Mouse (Mus musculus): ENCODE results near the gene Slc5a5. TPM values are rescaled to one million over a fixed set of nuclear protein-coding genes. Genes with fewer than 3 reads are reported as not detected.

Gene Slc5a5
- total and polyA plus RNA-seq, 3 experiments = 0.28 TPM; not detected in 2

DNA sequence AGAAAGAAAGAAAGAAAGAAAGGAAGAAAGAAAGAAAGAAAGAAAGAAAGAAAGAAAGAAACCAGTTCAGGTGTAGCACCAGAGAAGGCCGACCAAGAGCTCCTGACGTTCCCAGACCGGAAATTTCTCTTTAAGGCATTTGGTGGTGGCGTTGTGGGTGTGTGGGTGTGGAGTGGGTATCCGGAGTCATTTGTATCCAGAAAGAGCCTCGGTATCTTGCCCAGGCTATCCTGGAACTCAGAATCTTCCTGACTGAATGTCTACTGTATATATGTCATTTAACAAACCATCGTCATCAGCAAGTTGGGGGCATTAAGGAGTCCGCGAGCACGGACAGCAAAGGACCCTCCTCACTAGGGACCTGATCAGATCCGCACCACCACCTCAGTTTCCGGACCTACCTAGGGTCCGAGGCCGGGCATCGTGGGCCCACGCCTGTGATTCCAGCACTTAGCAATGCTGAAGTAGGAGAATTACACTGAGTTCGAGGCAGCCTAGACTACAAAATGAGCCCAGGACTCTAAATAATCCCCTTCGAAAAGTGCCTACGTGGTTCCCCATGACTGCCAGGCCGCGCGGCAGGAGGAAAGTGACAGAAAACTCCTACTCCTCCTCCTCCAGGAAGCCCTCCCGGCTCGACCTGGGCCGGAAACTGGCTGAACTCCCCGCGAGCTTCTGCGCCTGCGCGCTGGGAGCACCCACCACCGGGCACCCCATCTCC, 19.8 kb downstream of the Slc5a5 start:
- ATAC-seq (ENCODE audit: extremely low read depth, insufficient number of reproducible peaks, low FRiP score, poor library complexity, severe bottlenecking) (no peak), DNase-seq (ENCODE audit: low spot score) (no peak)
- no peak for TF ChIP-seq GATA1 (IDR thresholded peaks at IDR 0.05; ENCODE audit: borderline replicate concordance, low read length)
- no peak for TF ChIP-seq CTCF (IDR thresholded peaks at IDR 0.05; ENCODE audit: low read depth, low read length)
- no peak for TF ChIP-seq POLR2AphosphoS5 (IDR thresholded peaks at IDR 0.05; ENCODE audit: insufficient replicate concordance, low read depth, low read length)
- TF ChIP-seq TAL1 (conservative IDR thresholded peaks at IDR 0.05; ENCODE audit: low read depth, low read length) = no peak
- no peak for TF ChIP-seq GATA2 (IDR thresholded peaks at IDR 0.05; ENCODE audit: borderline replicate concordance, low read depth, low read length)
- H3K4me1 ChIP-seq (ENCODE audit: insufficient read depth, low read depth, low read length) = peaks cover 47% of the 10 kb centered on the region
- peaks cover 40% of the 10 kb centered on the region for H3K36me3 ChIP-seq (replicated peaks)
- peak overlapping the region; percentile 86 for H3K4me3 ChIP-seq (ENCODE audit: low read depth, low read length)
- H3K9me3 ChIP-seq (replicated peaks) = no peaks in the 10 kb centered on the region
- no peaks in the 10 kb centered on the region for H3K27me3 ChIP-seq (ENCODE audit: insufficient read depth, low read length)

DNA sequence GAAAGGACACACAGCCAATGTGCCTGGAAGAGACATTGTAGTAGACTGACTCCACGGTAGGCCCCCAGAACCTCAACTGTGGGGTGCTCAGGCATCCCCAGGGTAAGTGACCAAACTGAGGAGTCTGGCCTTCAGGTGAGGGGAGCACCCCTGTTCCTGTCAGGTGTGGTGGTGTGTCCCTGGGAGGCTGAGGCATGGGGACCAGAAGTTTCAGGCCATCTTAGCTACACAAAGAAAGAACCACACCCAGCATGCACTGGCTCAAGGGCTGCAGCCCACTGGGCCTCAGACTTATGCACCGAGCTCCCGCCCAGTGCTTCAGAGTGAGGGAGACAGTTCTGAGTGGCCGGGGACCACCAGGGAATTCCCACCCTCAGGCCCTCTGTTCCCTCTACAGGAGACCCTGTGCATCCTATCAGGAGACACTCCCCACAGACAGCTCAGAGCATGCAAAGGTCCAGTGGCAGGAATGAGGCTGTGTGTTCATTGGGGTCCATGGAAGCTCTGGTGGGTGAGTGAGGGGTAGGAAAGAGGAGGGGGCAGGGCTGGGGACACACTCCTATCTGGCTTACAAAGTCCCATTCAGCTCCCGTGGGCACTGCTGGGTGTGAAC, 21.3 kb downstream of the Slc5a5 start:
- TF ChIP-seq TAL1 (conservative IDR thresholded peaks at IDR 0.05; ENCODE audit: low read depth, low read length) (no peak), CTCF (IDR thresholded peaks at IDR 0.05; ENCODE audit: low read depth, low read length) (no peak), POLR2AphosphoS5 (IDR thresholded peaks at IDR 0.05; ENCODE audit: insufficient replicate concordance, low read depth, low read length) (no peak), GATA2 (IDR thresholded peaks at IDR 0.05; ENCODE audit: borderline replicate concordance, low read depth, low read length) (no peak), GATA1 (IDR thresholded peaks at IDR 0.05; ENCODE audit: borderline replicate concordance, low read length) (no peak)
- Histone ChIP-seq H3K4me3 (ENCODE audit: low read depth, low read length) (peak overlapping the region; percentile 61; the same call in 1 of the 2 replicates), H3K36me3 (replicated peaks) (peaks cover 52% of the 10 kb centered on the region), H3K27me3 (ENCODE audit: insufficient read depth, low read length) (no peaks in the 10 kb centered on the region), H3K9me3 (replicated peaks) (no peaks in the 10 kb centered on the region), H3K4me1 (ENCODE audit: insufficient read depth, low read depth, low read length) (peaks cover 51% of the 10 kb centered on the region)
- ATAC-seq (ENCODE audit: extremely low read depth, insufficient number of reproducible peaks, low FRiP score, poor library complexity, severe bottlenecking) (no peak), DNase-seq (ENCODE audit: low spot score) (no peak)

GRCm38 (mm10) chr8:70869601-70870041, 22.9 kb downstream of the Slc5a5 start:
- Histone ChIP-seq H3K27me3 (ENCODE audit: insufficient read depth, low read length) (peaks cover 4% of the 10 kb centered on the region), H3K36me3 (replicated peaks) (peaks cover 52% of the 10 kb centered on the region), H3K4me1 (ENCODE audit: insufficient read depth, low read depth, low read length) (peaks cover 68% of the 10 kb centered on the region), H3K4me3 (ENCODE audit: low read depth, low read length) (no peak overlapping the region), H3K9me3 (replicated peaks) (no peaks in the 10 kb centered on the region)
- TF ChIP-seq CTCF (IDR thresholded peaks at IDR 0.05; ENCODE audit: low read depth, low read length) (peak; percentile 81), GATA1 (IDR thresholded peaks at IDR 0.05; ENCODE audit: borderline replicate concordance, low read length) (no peak)
- DNase-seq (ENCODE audit: low spot score) = peak; percentile 72
- no peak for ATAC-seq (ENCODE audit: extremely low read depth, insufficient number of reproducible peaks, low FRiP score, poor library complexity, severe bottlenecking)

DNA sequence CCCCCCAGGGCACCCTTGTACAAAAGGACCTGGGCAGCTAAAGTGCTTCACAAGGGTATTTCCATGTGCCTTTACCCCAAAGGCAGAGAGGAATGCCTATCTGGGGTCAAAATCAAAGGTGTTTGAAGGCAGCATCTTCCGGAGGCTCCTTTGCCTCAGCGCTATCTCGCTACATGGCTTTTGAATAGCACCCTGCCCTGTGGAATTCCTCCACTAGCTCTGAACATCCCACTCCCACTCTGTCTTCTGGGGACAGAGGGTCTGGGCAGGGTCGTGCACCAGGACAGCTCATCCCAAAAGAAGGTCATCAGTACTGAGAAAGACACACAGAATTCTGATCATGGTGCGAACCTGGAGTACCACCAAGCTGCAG, 23.4 kb downstream of the Slc5a5 start:
- Histone ChIP-seq H3K4me3 (ENCODE audit: low read depth, low read length) (no peak overlapping the region), H3K36me3 (replicated peaks) (peaks cover 52% of the 10 kb centered on the region), H3K27me3 (ENCODE audit: insufficient read depth, low read length) (peaks cover 9% of the 10 kb centered on the region), H3K9me3 (replicated peaks) (no peaks in the 10 kb centered on the region), H3K4me1 (ENCODE audit: insufficient read depth, low read depth, low read length) (peaks cover 69% of the 10 kb centered on the region)
- TF ChIP-seq CTCF (IDR thresholded peaks at IDR 0.05; ENCODE audit: low read depth, low read length) (no peak), TAL1 (conservative IDR thresholded peaks at IDR 0.05; ENCODE audit: low read depth, low read length) (no peak), POLR2AphosphoS5 (IDR thresholded peaks at IDR 0.05; ENCODE audit: insufficient replicate concordance, low read depth, low read length) (no peak), GATA1 (IDR thresholded peaks at IDR 0.05; ENCODE audit: borderline replicate concordance, low read length) (no peak), GATA2 (IDR thresholded peaks at IDR 0.05; ENCODE audit: borderline replicate concordance, low read depth, low read length) (no peak)
- no peak for DNase-seq (ENCODE audit: low spot score)
- no peak for ATAC-seq (ENCODE audit: extremely low read depth, insufficient number of reproducible peaks, low FRiP score, poor library complexity, severe bottlenecking)

DNA sequence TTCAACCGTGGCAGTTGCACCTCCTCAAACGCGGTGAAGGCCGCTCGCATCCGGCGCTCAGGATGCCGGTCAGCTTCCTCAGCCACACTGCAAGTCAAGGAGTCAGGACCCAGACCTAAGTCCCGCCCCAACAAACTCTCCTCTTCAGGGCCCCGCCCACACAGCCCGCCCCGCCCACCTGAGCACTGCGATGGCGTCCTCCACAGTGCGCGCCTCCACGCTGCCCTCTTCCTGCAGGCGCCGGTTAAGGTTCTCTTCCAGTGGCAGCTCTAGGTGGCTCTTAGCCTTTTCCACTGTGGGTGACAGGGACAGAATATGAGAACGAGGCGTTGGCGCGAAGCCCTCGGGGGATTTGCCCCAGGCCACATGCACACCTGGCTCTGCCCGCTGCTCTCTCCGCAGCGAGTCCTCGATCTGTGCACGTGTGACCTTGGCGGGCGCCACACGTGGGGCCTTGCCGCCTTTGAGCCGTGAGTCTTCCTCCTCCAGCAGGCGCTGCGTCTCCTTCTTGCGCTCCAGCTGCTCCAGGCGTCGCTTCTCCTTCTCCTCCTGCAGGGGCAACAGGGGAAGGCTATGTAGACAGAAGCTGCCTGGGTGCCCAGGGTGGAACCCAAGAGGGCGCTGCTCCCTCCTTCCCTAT, 23.9 kb downstream of the Slc5a5 start:
- ATAC-seq (ENCODE audit: extremely low read depth, insufficient number of reproducible peaks, low FRiP score, poor library complexity, severe bottlenecking) = no peak
- no peak overlapping the region; the same call in 1 of the 2 replicates for H3K4me3 ChIP-seq (ENCODE audit: low read depth, low read length)
- DNase-seq (ENCODE audit: low spot score) = no peak
- H3K4me1 ChIP-seq (ENCODE audit: insufficient read depth, low read depth, low read length) = peaks cover 69% of the 10 kb centered on the region
- peaks cover 52% of the 10 kb centered on the region for H3K36me3 ChIP-seq (replicated peaks)
- TF ChIP-seq CTCF (IDR thresholded peaks at IDR 0.05; ENCODE audit: low read depth, low read length) = no peak
- H3K9me3 ChIP-seq (replicated peaks) = no peaks in the 10 kb centered on the region
- H3K27me3 ChIP-seq (ENCODE audit: insufficient read depth, low read length) = peaks cover 14% of the 10 kb centered on the region

DNA sequence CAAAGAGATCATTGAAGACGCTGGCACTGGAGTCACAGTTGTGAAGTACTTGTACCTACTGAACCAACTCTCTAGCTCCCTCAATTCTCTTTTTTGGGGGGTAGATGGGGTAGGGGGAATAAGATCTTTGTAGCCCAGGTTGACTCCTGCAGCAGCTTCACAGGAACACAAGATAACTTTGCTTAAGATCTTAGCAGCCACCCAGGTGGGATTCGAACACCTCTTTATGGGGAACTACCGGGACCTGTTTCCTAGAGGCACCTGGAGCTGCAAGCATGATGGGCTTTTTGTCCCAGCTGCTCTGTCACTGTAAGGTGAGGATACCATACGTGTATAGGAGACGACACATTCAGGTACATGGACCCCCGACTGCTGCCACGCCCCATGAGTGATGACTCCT, 26.0 kb downstream of the Slc5a5 start:
- H3K4me3 ChIP-seq (ENCODE audit: low read depth, low read length) = no peak overlapping the region
- peaks cover 35% of the 10 kb centered on the region for H3K27me3 ChIP-seq (ENCODE audit: insufficient read depth, low read length)
- no peaks in the 10 kb centered on the region for H3K9me3 ChIP-seq (replicated peaks)
- TF ChIP-seq POLR2AphosphoS5 (IDR thresholded peaks at IDR 0.05; ENCODE audit: insufficient replicate concordance, low read depth, low read length) = no peak
- TF ChIP-seq GATA1 (IDR thresholded peaks at IDR 0.05; ENCODE audit: borderline replicate concordance, low read length) = no peak
- no peak for TF ChIP-seq CTCF (IDR thresholded peaks at IDR 0.05; ENCODE audit: low read depth, low read length)
- no peak for TF ChIP-seq TAL1 (conservative IDR thresholded peaks at IDR 0.05; ENCODE audit: low read depth, low read length)
- no peak for TF ChIP-seq GATA2 (IDR thresholded peaks at IDR 0.05; ENCODE audit: borderline replicate concordance, low read depth, low read length)
- ATAC-seq (ENCODE audit: extremely low read depth, insufficient number of reproducible peaks, low FRiP score, poor library complexity, severe bottlenecking) (no peak), DNase-seq (ENCODE audit: low spot score) (no peak)
- H3K4me1 ChIP-seq (ENCODE audit: insufficient read depth, low read depth, low read length) = peaks cover 70% of the 10 kb centered on the region
- peaks cover 46% of the 10 kb centered on the region for H3K36me3 ChIP-seq (replicated peaks)
